Mouse (Mus musculus) gastrocnemius, postnatal 36 days (tissue): ENCODE data around the gene Dlgap4. TPM values are rescaled to one million over a fixed set of nuclear protein-coding genes. Genes with fewer than 3 reads are reported as not detected.
A peak's percentile ranks its signal among the peaks of the same experiment; 100 is the strongest.
"Not testable (repeated sequence)": the region's sequence is repeated elsewhere in the genome, so short reads cannot be mapped to it uniquely, and the experiment has no call there.

ENCODE experiments used
- DNase-seq, 2 experiments: peaks; one replicate each; pipeline ENCODE4 v3.0.0; 2022
- intact Hi-C: fragments of 180-260 bp; cut with DNase I; formaldehyde crosslinking; loops from one replicate; pipeline ENCODE4 v1.15.1; 2025
- total RNA-seq, 2 experiments: library from RNA; stranded (reverse); gene quantifications; 2 replicates each; pipeline ENCODE4 v1.2.3; 2021

Gene Dlgap4
- total RNA-seq, 2 experiments from 2014 or later: 53.4 to 57.8 TPM

DNA sequence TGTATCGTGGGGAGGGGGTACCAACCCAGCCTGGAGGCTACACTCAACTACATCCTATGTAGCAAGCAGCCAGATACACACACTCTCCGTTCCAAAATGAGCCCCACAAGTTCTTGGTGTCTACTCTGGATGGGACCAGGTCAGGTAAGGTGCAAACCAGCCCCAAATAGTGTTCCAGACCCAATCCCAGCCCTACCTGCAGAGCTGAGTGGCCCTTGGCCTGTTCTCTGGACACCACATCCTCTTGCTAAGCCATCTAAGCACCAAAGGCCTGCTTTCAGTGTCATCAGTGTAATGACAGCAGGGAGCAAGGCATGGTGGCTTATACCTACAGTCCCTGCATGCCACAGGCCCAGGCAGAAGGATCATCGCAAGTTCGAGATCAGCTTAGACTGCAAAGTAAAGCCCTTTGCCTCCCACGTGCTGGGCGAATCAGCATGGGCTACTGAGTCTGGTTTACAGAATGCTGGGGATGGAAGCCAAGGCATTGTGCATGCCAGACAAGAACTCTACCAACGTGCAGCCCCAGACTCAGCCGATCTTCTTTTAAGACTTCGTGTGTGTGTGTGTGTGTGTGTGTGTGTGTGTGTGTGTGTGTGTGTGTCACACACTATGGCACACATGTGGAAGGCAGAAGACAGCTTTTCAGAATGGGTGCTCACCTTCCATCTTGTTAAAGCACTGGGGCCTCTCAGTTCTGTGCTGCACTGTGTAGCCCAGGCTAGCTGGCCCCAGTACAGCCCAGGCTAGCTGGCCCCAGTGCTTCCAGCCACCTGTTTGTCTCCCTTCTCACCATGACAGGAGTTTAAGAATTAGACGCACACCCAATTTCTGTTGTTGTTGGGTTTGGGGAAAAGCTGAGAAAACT is 169.2 kb downstream of the Dlgap4 start:
- intact Hi-C loops: no loop called here

DNA sequence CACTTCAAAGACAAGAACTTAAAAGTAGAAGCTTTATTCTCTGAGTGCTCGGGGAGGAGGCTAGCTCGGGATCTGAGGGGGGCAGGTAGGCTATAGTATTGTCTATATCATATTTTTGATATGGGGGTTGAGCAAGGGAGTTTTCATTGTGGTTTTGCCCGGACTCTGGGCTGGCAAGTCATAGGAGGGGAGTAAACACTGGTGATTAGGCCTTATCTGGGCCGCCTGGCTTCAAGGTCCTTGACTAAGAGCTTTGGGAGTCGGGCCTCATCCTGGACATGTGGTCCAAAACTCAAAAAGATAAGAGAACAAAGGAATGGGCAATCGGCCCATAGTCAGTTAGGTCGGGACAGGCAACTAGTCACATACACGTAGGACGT is 169.8 kb downstream of the Dlgap4 start:
- DNase-seq: no peak
- intact Hi-C loops: no loop called here

More for the DNA sequence above, 169.2 kb downstream of the Dlgap4 start:
- DNase-seq: no peak

DNA sequence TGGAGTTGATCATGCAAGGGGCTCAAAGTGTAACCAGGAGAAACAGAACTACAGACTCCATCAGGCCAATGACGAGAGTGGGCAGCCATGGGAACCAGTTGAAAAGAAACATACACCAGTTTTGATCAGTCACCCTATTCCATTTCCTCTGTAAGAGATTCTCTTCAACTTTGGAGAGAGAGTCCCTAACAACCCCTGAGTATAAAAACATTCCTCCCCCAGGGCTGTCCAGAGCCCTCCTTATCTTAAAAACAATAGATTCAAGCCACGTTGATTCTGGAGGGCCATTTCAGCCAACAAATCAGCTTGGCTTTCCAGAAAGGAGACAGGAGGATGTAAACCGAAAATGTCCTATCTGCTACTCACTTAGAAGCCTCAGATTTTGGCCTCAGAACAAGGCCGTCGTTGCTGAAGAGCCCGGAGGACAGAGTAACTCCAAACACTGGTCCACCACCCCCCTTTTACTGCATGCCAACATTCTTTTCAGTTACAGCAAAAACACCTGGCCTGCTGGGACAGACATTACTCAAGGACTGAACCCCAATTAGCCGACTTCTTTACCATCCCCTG is 170.6 kb downstream of the Dlgap4 start:
- no peak for DNase-seq
- intact Hi-C loops: no loop called here

DNA sequence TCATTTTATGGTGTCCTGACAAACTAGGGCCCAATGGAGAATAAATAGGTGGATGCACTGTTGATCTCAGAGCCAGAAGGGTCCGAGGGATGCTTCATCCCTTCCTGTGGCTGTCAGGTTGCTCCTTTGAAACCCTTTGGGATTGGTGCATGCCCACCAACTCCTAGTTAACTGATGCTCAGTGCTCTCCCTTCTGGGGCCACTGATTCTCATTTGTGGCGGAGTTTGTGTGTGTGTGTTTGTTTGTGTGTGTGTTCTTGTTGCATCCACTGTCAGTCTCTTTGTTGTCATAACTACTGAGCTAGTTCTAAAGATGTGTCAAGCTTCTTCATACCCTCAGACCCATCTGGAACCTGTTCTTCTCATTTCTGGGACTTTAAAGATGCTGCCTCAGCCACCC is 171.4 kb downstream of the Dlgap4 start:
- intact Hi-C loops: no loop called here

DNA sequence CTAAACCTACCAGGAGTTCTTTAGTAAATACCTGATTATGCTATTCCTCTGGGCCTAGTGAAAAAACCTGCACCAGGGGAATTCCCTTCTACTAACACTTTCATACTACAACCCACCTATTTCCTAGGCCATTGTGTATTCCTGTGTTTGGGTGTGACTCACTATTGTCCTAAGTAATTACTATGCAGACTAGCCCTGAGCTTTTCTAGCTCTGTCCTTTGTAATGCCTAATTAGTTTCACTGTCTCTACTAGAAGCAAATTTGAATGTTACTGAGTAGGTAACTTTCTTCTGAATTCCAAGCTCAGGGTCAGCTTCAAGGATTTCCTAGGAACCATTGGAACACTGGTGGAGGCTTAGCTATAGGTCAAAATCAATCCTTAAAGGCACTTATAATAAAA is 172.9 kb downstream of the Dlgap4 start:
- intact Hi-C loops, DNase-seq: not testable (repeated sequence)

More for the DNA sequence above, 171.4 kb downstream of the Dlgap4 start:
- DNase-seq: no peak

DNA sequence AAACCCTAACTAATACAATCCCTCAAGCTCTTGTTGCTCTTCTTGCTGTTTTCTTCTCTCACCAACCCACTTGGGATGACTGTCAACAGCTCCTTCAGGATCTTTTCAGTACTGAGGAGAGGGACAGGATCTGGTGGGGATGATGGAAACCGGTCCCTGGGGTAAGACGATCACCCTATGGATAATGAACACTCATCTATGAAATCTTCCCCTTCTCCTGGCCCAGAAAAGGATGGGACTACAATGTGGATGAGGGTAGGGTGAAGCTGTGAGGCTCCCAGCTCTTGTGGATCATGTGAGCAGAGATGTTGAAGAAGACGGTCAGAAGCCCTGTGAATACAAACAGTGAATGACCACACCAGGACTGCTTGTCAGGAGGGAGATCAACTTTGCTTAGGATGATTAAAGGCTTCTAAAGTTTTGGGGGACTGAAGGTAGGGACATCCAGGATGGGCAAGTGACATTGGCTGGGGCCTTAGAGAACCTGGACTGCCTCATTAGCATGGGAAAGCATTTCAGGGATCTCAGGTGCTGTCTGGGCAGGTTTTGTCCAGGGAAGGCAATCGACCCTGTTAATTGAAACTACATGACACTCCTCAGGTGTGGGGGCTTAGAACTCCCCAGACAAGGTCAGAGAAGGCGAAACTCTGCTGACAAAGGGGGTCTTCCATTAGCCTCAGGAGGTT is 173.7 kb downstream of the Dlgap4 start:
- intact Hi-C loops: no loop called here

DNA sequence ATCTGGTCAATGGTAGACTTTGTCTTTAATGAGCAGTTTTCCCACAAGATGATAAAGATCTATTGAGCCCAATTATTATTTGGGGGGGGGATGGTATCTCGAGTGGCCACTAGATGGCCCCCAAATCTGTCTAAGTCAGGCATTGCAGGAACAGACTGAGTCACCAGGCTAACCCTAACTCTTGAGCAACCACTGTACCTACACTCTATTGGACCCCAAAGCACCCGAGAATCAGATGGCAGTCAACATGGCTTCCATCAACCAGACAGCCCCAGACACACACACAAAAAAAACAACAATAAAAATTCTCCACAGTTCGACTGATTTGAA is 174.2 kb downstream of the Dlgap4 start:
- DNase-seq: no peak
- intact Hi-C loops: no loop called here

More for the DNA sequence above, 173.7 kb downstream of the Dlgap4 start:
- DNase-seq: no peak

DNA sequence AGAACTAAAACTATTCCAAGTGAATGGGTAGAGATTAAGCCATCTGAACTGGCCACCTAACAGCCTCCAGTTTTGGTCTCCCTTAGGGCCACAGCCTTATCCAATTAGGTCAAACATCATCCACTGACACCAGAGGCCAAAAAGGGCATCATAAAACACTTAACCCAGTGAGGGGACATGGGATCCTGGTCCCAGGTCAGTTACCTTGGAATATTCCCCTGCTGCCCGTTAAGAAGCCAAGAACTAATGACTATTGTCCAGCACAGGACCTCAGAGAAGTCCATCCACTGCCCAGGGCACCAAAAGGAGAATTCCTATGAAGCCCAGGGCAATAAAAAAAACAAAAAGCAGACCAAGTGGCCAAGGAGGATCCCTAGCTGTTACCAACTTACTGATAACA is 175.3 kb downstream of the Dlgap4 start:
- intact Hi-C loops: no loop called here
- no peak for DNase-seq

DNA sequence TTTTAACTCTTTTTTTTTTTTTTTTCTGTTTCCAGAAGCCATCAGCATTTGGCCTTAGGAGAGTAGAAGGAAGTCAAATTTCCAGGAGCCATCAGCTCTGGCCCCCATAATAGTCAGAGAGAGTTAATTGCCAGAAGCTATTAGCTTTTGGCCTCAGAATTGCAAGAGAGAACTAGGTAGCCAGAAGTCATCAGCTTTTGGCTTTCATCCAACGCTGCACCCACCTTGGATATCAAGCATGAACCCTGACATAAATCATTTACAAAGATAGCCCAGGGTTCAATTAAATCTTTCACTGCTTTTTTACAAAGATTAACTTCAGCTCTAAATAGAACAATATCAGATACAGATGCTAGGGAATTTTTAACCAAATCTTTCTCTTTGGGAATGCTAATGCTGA is 185.0 kb downstream of the Dlgap4 start:
- intact Hi-C loops: no loop called here
- DNase-seq: no peak

DNA sequence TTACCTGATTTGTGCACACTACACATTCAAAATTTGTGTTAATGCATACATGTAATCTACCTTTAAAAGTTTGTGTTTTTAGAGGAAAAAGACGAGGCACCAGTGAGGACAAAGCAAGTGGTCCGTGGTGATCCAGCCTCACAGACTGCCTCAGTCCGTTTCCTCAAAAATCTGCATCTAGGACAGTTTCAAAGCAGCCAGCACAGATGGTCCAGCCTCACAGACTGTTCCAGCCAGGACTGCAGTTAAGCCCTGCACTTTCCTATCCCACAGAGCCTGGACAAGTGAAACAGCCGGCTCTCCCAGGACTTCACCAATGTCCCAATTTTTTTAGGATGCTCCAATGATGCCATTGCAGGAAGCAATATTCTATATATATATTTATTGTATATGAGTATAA is 187.5 kb downstream of the Dlgap4 start:
- no peak for DNase-seq
- intact Hi-C loops: loop anchor here (10.0 kb wide), 1 partner anchor 194 kb away; the partner anchor contains the start of gene Ndrg3

DNA sequence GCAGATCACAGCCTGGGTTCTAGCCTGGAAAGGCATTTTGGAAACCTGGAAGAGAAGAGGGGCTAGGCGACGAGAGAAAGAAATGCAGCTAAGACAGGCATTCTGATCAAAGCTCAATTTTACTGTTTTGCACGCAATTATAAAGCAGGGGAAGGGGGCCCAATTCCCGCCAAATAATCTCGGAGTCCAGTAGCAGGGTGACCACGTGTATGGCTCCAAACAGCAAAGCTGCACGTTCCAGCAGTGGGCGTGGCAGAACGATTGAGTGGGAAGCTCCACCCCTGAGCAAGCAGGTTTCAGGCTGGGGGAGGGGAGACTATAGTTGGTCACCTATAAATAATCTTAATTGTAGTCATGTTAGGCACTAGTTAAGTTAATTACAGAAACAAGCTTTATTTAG is 188.6 kb downstream of the Dlgap4 start:
- not testable (repeated sequence) for DNase-seq
- intact Hi-C loops: loop anchor here (10.0 kb wide), 1 partner anchor 193 kb away; the partner anchor contains the start of gene Ndrg3

DNA sequence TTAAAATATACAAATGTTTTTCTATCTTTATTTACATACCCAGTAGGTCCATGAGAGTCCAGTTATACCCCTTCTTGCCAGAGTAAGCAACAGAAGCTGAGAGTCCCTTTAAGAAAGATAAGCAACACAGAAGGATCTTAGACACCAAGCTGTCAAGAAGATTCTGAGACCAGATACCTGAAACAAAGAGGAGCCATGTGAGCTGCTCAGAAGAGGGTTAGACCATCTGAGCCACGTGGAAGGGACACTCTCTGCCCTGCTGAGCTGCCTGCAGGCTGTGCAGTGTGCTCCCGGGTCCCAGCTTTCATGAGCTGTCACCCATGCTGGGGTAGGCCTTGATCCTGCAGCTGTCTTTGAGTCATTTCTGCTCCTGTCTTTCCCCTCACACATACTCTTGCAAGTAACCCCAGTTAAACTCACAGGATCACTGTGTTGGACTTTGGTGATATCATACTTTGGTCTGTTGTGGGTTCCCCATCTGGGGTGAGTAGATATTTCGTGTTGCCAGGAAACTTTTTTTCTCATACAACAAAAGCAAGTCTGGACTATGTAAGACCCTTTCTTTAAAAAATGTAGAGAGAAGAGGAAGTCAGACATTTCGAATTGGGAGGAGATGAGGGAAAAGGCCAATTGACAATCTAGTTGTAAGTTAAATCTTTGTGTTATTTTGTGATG is 190.3 kb downstream of the Dlgap4 start:
- no peak for DNase-seq
- intact Hi-C loops: loop anchor here (10.0 kb wide), 1 partner anchor 191 kb away; the partner anchor contains the start of gene Ndrg3

DNA sequence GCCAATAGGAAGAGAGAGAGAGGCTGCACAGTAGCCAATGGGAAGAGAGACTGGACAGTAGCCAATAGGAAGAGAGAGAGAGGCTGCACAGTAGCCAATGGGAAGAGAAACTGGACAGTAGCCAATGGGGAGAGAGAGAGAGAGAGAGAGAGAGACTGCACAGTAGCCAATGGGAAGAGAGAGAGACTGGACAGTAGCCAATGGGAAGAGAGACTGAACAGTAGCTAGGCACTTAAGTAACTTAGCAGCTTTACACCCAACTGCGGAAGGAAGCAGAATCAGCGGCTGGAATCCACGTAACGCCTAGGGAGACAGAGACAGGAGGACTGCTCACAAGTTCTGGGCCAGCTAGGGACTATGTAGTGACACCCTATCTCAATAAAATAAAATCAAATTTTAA is 191.1 kb downstream of the Dlgap4 start:
- intact Hi-C loops: loop anchor here (10.0 kb wide), 1 partner anchor 190 kb away; the partner anchor contains the start of gene Ndrg3
- no peak for DNase-seq

DNA sequence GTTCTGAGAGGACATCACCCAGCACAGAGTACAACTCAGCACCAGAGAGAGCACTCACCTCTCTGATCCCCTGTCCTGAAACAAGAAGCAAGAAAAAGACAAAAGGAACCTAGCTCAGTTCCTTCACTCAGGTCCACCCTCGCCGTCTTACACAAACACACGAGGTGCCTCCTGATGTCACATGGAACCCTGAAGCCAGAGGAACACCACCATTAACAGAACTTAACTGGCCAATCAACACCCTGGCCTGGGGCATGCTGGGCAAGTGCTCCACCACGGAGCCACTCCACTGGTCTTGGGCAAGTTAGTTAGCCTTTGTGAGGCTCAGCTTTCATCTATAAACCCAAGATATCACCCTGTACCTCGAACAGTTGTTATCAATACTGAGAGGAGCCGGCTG is 193.4 kb downstream of the Dlgap4 start:
- DNase-seq: no peak
- intact Hi-C loops: loop anchor here (10.0 kb wide), 1 partner anchor 188 kb away; the partner anchor contains the start of gene Ndrg3

DNA sequence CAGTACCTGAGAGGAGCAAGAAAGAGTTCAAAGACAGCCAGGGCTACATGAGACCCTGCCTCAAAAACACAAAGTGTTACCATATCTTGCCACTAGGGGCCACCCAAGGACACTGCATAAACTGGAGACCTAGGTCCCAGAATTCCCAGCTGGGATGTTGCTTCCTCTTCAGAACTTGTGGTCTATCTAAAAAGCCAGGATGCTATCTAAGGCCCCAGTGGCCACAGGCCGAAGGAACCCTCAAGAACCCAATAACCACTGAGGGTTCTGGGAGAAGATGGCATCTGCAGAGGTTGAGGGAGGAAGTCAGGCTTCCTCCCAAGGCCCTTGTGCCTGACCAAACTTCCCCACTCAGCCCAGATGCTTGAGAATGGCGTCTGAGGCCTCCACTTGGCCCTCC is 196.1 kb downstream of the Dlgap4 start:
- intact Hi-C loops: loop anchor here (1.0 to 10.0 kb wide), 2 partner anchors 45 to 185 kb away; partner anchors contain the start of gene Ndrg3
- peak; percentile 40 to 42 for DNase-seq

DNA sequence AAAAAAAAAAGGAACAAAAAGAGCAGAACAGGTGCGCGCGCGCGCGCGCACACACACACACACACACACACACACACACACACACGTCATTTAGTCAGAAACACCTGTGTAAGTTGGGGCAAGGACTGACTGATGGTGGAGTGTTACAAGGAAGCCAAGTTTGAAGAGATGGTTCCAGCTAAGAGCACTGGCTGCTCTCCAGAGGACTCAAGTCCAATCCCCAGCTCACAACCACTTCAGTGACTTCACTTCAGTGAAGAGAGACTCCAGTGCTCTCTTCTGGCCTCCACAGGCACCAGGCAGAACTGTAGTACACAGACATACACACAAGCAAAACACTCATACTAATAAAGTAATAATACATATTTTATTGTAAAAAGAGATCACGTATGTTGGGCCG is 197.2 kb downstream of the Dlgap4 start:
- intact Hi-C loops: loop anchor here (5.0 kb wide), 1 partner anchor 282 kb away; no protein-coding TSS in a partner anchor
- no peak for DNase-seq

DNA sequence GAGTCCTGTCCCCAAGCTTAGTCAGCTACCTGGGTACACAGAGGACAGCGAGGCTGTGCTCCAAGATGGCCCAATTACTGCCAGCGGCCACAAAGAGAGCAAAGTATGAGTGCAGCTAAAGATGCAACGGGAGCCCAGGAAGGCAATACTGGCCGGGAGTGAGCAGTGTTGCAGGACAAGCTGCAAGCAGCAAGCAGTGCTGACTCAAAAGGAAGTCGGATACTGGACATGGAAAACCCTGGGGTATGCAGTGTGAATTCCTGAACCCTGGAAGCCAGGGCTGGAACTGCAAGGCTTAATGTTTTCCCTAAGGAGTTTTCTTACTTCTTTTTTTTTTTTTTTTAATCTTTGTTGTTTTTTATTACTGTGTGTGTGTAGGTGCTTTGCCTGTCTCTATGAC is 198.1 kb downstream of the Dlgap4 start:
- no peak for DNase-seq
- intact Hi-C loops: loop anchor here (5.0 kb wide), 1 partner anchor 281 kb away; no protein-coding TSS in a partner anchor
